Mouse (Mus musculus): ENCODE data around the gene Syt12.
A peak's percentile ranks its signal among the peaks of the same experiment; 100 is the strongest.
"Not testable (repeated sequence)": the region's sequence is repeated elsewhere in the genome, so short reads cannot be mapped to it uniquely, and the experiment has no call there.

The Syt12 gene

DNA sequence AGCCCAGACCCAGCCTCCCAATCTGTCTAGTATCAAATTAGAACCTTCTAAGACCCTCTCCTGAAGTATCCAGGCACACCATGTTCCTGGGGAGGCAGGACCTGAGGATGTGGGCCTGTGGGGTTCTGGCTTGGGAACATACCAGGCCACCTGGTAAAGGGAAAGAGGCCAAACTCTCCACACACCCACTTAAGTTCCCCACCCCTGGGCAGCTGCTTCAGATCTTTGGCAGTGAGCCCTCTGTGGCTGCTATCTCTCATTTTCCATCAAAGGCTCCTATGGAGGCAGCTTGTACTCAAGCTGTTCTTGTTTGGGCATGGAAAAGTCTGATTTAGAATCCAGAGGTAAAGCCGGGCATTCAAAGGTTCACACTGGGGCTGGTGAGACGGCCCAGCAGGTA, 10.6 kb upstream of the Syt12 start:
- no peak for DNase-seq (ENCODE audit: low spot score)

DNA sequence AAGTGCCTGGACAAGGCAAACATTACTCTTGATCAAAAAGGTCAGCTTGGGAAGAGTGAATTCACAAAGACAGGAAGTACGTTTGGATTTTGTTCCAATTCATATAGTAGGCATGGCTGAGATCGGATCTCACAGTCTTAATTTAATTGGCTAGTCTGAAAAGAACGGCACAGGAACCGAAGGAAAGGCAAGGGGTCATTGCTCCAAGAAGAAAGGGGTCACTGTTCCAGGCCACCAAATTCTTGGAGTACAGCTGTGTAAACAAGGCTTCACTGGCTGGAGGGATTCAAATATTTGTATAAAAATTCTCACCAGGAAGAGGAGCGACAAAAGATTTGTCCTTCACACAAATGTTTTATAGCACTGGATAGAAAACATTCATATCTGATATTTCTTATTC, 7.8 kb upstream of the Syt12 start:
- DNase-seq (ENCODE audit: low spot score), result no peak

DNA sequence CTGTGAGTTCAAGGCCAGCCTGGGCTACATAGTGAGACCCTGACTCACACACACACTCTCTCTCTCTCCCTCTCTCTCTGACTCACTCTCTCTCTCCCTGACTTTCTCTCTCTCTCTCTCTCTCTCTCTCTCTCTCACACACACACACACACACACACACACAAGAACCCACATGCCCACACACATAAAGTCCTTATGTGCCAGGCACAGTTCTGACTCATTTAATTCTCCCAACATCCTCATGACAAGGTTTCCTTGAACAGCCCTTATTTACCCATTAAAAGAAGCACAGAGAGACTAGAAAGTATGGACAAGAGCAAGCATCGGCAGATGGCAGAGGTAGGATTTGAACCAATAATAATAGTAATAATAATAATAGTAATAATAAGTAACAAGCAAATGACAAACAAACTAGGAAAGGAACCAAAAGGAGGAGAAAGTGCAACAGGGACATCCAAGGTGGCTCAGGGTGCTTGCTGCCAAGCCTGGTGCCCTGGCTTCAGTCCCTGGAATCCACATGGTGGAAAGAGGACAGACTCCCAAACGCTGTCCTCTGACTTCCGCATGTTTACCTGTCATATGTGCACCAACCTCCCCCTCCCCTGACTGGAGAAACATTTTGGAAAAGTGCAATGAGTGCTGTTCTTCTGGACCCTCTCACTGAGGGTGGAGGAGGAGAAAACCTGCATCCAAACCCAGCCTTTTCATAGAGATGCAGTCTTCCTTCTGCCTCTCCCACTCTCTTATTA, 5.0 kb upstream of the Syt12 start:
- no peak for DNase-seq (ENCODE audit: low spot score)

DNA sequence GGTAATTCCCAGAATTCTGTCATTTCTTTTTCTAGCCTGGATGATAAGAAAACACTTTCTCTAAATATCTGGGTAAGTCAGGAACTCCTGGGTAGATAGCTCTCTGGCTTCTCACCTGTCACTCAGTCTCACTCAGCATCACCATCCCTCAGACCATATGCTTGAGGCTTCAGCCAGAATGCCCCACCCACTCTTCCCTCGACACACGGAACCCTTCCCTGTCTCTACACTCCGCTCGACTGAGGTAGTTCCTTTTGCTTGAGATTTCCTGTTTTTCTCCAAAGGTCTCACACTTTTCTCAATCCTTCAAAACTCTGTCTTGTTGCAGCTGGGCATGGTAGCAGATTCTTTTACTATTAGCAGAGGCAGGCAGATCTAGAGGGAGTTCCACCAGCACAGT, 4.1 kb upstream of the Syt12 start:
- no peak for DNase-seq (ENCODE audit: low spot score)

DNA sequence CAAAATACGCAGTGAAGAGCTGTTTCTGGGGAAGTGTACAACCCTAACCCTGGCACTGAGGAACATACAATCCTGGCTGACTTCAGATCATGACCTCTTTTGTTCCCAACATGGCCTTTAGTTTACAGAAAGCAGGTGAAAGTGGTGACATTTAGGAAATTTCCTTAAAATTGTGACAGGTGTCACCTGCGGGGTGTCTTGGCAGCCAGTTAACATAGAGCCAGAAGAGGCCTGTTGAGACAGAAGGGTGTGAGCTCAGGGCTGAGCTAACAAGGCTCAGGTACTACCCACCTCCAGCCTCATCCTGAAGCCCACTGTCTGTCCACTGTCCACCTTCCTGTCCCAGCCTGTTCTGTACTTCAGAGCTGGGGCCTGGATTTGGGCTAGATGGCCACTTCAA, 2.8 kb upstream of the Syt12 start:
- DNase-seq (ENCODE audit: low spot score), result no peak

DNA sequence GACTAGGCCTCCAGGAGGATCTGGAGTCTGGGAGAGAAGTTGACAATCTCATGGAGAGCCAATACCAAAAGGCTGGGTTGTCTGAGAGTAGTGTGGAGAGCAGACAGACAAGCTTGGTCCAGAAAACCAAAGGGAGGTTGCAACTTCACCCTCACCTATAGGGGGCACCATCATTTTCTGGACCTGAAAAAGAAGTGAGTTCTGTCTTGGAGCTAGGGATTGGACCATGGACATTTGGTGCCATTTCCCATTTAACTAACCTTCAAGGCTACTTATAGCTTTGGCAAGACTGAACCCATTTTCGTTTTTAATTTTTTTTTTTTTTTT, 906 bp upstream of the Syt12 start:
- DNase-seq (ENCODE audit: low spot score), result no peak

DNA sequence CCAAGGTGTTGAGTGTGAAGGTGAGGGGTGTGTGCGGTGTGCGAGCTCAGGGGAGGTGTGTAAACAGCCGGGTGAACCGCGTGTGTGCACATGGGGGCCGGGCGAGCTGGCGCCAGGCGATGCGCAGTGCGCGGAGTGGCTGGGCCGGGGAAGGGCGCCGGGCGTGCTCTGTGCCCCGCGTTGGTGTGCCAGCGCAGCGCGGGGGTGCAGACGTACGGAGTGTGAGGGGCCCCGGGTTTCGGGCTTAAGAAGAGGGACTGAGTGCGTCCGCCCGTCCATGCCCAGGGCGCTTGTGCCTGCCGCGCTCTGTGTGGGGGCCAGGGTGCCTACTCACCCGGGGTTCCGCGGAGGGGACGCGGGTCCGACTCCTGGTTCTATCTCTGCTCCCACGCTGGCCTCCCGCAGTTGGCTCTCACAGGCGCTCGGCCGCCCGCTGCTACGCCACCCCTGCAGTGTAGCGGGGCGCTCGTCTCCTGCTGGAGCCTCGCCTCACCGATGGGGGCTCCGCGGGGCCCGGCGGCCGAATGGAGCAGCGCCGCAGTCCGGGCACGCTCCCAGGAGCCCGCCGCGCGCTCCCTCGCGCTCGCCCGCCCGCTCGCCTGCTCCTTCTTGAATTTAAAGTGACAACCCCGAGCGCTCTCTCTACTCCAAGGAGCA, 518 bp downstream of the Syt12 start:
- peak; percentile 69 for DNase-seq (ENCODE audit: low spot score)

DNA sequence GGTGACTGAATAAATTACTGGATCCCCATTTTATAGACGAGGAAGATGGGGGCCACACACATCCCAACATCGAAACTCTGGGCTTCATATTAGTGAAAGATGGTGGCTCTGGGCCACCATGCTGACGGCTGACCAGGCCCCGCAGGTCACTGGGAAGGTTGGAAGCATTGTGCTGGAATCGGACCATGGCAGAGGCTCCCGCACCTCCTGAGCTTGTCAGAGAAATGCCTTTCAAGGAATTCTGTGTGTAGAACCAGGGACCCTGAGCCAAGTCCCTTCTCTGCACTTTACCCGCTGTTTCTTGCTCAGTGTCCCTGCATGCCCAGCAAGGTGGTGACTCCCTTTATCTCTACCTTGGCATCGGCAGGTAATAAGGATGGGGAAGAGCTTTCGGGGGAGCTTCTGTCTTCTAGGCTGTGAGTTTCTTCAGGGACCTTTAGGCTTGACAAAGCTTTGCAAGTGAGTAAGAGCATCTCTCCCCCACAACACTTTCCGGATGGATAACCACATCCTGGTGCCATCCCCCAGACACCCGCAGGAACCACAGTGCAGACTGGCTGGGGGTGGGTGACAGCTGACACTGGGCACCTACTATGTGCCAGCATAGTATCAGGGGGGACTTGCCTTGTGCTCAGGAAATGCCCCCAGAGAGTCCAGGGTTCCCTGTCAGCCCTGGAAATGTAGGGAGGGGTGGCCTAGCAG, 1.9 kb downstream of the Syt12 start:
- DNase-seq (ENCODE audit: low spot score), result no peak

DNA sequence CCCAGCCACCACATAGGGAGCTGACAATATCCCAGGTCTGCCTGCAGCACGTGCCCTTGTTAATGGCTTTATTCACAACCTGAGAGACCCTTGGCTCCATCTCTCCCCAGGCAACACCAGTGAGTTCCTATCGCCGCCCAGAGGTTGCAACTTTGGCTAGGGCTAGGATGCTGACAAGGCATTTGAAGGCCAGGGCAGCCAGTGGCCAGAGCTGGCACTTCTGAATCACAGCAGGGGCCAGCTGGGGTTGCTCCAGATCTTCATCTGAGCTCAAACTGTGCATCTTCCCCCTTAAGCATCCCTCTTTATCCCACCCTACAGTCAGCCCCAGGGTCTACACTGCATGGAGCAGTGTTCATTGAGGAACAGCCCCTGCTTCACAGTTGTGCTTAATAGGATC, 2.5 kb downstream of the Syt12 start:
- DNase-seq (ENCODE audit: low spot score), result no peak

DNA sequence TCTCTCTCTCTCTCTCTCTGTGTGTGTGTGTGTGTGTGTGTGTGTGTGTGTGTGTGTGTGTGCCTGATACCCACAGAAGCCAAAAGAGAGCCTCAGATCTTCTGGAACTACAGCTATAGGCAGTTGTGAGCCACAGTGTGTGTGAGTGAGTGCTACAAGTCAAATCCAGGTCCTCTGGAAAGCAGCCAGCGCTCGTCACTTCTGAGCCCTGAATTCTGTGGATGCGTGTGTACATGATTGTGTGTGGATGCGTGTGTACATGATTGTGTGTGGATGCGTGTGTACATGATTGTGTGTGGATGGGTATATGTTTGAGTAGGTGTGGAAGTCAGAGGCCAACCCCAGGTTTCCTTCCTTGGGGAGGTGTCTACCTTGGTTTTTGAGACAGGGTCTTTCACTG, 3.7 kb downstream of the Syt12 start:
- DNase-seq (ENCODE audit: low spot score), result no peak

DNA sequence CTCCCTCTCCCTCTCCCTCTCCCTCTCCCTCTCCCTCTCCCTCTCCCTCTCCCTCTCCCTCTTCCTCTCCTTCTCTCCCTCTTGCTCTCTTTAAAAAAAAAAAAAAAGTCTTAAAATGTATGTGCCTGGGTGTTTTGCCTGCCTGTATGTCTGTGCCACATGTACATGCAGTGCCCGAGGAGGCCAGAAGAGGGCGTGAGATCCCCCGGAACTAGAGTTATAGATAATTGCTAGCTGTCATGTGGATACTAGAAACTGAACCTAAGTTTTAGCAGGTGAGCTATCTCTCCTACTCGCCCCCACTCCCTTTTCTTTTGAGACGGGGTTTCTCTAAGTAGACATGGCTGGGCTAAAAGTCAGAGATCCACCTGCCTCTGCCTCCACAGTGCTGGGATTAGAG, 8.9 kb downstream of the Syt12 start:
- peak; percentile 67 for DNase-seq (ENCODE audit: low spot score)

DNA sequence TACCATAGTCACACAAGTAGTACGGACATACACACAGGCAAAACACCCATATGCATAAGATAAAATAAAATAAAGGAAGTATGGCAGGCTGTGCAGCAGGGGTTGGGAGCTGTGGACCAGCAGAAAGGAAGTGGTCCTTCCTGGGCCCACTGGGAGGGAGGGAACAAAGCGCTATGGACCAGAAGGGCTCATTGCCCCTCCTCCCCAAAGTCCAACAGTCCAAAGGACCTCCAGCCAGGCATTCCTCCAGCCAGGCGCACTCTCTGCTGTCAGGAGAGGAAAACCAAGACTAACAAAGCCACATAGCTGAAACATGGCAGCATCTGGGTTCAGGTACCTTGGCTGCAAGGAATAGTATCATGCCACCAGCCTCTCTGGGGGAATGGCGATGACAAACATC, 12.6 kb downstream of the Syt12 start:
- DNase-seq (ENCODE audit: low spot score), result no peak

DNA sequence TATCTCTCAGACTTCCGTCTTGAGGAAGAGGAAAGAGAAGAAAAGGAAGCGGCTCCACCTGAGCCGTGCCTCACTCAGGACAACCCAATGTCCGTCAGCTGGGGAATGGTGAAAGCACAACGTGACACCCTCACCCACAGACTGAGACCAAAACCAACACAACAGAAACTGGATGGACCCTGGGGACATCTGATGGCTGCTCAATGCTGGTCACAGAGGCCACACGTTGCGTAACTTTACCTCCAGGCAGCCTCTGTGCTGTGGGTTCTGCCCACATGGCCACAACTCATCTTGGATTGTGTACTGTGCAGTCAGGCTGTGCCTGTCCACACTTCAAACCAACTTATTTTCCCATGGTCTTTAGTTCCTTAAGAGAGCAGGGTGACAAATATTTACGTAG, 15.3 kb downstream of the Syt12 start:
- DNase-seq (ENCODE audit: low spot score), result no peak

DNA sequence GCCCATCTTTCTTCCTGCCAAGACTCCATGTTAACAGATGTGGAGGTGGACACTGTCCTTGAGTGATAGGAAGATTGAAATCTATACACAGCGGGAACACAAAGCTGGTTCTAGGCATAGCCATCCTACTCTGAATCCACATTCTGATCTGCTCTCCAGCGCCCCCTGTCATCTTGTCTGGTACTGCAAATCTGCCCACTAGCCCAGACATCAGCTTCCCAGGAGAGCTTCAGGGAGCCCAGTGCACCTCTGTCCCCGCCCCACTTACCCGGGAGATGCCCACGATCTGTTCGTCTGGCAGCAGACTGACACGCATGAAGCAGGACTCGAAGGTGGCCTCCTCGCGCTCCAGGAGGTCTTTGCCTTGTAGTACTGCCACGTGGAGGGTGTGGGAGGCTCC, 21.0 kb downstream of the Syt12 start:
- peak; percentile 85 for DNase-seq (ENCODE audit: low spot score)

DNA sequence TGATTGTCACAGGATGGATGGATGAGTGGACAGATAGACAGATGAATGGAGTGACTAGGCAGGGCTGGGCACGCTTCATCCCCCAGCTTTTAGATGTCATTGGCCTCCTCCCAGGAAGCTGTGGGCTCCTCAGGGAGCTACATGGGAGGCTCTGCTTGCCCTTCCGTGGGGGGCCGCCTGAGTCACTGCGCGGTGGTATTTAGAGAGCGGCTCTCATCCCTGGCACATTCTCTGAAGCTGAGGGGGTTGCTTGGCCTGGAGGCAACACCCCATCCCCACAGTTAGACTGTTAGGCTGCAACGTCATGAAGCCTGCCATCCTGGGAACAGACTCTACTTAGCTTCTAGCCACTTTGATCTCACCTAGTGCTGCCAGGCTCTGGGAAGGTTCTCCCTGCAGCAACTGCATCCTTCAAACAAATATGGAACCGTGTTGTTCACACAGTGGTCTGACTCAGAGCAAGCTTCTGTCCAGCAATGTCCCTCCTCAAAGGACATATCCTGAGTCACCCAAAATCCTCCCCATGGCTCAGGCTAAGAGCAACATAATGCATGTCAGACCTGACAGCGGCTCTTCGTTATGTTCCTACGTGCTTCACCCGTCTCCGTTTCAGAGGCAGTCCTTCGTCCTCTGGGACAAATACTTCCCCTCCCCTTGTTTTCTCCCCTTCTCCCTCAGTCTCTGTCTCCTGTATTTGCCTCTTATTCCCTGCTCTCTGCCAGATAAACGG, 22.0 kb downstream of the Syt12 start:
- no peak for DNase-seq (ENCODE audit: low spot score)

DNA sequence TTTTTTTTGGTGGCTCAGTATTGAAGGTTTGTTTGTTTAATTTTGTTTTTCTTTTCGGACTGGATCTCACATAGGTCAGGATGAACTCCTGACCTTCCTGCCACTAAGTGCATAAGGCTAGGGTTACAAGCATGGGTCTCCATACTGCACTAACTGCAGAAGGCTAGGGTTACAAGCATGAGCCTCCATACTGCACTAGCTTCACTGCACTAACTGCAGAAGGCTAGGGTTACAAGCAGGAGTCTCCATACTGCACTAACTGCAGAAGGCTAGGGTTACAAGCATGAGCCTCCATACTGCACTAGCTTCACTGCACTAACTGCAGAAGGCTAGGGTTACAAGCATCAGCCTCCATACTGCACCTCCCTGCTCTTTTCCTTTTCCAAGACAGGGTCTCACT, 23.2 kb downstream of the Syt12 start:
- not testable (repeated sequence) for DNase-seq (ENCODE audit: low spot score)

DNA sequence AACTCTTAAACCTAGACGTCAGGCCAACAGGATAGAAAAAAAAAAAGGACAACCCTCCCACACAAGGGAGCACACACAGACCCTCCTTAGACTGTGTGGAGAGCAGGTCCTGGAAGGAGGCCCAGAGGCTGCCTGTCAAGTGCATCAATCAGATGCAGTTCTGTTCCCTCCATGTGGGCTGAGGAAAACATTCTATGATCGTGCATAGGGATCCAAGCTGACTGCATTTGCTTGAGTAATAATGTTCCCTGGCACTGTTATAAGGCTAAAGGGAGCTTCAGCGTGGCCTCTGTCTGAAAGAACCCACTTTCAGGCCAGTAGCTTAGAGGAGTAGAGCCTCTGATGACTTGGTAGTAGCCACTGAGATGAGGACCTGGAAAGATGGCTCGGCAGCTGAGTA, 24.7 kb downstream of the Syt12 start:
- DNase-seq (ENCODE audit: low spot score), result no peak

DNA sequence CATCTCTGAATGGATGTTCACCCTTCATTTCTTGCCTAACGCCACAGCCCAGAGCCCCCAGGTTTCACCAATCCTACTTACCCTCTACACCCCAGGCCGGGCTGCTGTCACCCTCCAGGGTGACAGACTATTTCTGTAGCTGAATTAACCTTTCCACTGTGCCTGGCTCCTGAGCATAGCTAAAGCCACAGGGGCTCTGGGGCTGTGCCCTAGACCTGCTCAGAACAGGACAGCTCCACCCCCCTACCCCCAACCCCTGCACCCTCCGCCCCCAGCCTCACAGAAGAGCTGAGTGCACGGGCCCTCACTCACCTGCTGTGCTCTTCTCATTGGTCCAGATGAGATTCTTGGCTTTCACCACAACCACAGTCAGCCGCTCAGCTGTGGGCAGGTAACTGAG, 25.3 kb downstream of the Syt12 start:
- no peak for DNase-seq (ENCODE audit: low spot score)

DNA sequence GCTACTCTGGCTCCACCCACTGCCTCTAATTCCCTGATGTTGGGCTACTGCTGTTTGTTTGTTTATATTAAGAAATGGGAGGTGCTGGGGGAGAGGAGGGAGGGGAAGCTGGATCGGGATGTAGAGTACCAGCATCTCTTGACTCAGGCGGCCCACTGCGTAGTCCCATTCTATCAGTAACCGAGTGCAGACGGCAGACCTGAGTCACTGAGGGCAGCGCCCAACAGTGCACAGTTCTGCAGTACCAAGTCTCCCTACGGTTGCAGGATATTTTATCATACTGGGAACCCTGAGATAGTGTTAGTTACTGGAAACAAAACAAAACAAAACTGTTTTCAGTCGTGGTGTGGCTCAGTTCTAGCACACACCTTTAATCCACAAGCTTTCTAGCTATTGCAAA, 26.1 kb downstream of the Syt12 start:
- DNase-seq (ENCODE audit: low spot score), result no peak

DNA sequence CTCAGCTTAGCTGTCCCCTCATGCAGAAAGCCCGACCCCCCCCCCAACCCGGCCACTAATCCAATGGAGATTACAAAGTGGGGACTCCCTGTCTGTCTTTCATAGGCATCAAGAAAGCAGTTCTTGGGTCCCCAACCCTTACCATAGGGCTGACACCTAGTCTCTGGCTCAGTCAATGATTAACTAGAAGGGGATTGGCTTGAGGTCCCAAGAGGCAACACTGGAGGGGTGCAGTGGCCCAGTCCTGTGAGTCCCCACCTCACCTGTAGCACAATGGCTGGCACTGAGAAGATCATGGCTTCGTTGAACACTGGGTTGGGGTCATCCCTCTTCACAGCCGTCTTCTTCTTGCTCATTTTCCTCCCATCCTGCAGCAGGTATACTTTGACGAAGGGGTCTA, 26.6 kb downstream of the Syt12 start:
- DNase-seq (ENCODE audit: low spot score), result no peak

DNA sequence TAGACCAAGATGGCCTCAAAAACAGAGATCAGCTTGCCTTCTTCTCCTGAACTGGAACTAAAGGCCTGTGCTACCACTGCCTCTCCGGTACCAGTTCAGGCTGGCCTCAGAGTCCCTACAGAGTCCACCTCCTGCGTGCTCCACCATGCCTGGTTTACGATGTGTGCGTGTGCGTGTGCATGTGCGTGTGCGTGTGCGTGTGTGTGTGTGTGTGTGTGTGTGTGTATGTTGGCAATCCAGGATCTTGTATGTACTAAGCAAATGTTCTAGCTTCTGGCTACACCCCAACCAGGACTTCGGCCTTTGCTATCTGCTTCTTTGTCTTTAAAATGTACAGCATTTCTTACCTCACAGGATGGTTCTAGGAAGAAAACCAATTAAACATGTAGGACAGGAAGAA, 28.0 kb downstream of the Syt12 start:
- no peak for DNase-seq (ENCODE audit: low spot score)

DNA sequence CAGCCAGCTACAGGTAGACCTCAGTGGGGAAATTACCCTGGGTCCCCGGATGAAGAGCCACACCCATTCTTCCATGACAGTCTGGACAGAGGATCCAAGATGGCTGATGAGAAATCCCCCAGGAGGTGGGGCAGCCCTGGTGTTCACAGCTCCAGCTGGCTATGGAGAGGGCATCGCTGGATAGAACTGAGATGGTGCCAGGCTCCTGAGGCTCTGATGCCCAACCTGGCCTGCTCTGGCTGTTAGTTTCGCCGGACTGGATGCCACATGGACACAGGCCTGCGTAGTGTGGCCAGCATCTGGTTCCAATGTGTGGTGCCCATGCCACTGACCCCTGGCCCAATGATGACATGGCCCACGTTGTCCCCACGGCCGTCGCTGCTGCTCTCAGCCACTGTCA, 29.8 kb downstream of the Syt12 start:
- no peak for DNase-seq (ENCODE audit: low spot score)

All from testis, postnatal 10 days (tissue).